Mouse (Mus musculus): ENCODE measurements at regions not wholly inside any gene's neighbourhood (a gene's known extent, or its start where the extent isn't known, plus 50 kb on each side); places are given as distances from the start of the nearest gene placed in this dataset.

DNA sequence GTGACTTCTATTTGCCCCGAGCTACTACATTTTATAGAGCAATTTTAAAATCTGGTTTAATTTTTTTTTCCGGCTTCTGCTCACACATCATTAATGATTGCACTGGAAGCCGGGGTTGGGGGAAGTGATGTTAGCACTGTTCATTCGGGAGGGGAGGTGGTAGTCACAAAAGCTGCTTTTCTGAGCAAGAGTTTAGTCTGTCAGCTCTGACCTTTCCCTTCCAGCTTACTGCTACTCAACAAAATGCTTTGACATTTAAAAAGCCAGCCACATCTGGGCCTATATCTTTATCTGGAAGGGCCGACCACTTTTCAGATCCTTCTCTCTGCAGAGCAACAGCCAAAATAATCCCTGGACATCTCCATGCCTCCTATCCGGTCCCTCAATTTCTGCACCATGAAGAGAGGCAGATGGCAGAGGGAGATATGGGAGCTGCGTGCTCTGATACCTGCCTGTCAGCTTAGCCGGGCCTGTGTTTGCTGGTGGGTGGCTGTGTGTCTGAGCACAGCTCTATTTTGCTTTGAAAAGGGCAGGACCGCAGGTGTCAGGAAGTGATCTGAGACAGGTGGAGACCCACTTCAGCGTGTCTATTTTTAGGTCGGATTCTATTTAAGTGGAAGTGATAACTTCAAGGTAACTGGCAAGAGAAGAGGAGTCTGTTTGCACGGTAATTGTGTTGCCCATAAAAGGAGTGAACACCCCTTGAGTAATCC lies 63.1 kb downstream of the Kcnf1 start:
- peak; percentile 17 for DNase-seq (ENCODE audit: low read depth, low spot score)

DNA sequence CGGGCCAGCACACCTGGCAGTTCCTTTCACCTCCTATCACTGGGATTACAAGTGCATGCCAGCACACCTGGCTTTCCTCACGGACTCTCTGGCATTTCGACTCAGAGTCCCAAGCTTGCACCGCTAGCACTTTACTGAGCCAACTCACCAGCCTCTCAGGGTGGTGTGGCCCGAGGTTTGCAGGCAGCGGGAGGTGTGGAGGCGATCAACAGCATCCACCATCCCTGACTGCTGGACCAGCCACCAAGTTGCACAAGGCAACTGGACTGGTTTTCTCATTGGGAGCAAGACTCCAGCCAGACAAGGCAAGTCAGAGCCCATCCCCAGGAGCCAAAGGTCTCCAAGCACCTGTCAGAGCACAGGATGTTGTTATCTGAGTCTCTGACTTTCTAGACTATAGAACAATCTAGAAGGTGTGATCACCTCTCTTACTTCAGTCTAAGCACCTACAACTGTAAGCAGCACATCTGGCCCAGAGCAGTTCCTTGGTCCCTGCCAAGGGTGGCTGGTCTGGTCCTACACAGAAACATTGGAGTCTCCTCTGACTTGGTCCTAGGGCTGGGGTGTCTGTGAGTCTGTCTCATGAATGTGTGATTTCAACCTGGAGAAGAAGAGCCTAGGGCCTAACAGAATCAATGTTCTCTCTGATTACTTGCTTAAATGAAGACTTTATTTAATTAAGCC lies 63.8 kb downstream of the Kcnf1 start:
- no peak for DNase-seq (ENCODE audit: low read depth, low spot score)

DNA sequence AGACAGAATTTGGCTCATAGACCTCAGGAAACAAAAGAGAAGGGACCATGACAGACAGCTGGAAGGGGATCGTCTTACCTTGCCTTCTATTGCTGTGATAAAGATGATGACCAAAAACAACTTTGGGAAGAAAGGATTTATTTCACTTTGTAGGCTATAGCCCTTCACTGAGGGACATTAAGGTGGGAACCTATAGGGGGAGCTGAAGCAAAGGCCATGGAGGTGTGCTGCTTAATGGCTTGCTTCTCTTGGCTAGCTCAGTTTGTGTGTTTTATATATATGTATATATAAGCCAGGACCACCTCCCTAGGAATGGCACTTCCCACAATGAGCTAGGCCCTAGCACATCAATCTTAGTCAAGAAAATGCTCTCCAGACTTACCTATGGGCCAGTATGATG lies 70.5 kb downstream of the Kcnf1 start:
- DNase-seq (ENCODE audit: low read depth, low spot score) = no peak

DNA sequence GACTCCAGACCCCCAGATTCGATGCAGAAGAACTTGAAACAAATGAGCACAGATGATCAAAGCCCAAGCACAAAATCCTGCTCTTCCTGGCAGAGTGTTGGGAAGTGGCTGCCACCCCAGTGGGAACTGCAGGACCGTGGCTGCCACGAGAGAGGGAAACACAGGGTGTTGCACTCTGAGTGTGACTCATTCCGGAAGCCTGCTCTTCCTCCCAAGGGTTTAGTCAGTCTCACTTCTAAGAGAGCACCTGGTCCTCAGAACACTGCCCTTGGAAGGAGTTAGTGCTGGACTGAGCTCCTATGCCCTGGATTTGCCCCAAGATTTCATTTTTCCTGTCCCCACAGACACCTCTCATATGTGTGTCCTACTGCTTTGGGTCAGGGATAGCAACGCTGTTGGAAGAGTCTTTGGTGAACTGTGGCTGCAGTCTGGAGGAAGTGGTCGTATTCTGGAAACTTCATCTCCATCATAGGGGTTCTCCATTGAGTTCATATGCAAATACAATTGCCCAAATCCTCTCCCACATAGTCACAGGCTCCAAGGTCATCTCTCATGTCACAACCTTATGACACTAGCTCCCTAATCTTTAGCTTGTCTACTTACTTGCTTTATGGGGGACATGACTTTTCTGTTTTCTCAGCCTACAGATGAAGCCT lies 71.5 kb downstream of the Kcnf1 start:
- DNase-seq (ENCODE audit: low read depth, low spot score) = no peak

DNA sequence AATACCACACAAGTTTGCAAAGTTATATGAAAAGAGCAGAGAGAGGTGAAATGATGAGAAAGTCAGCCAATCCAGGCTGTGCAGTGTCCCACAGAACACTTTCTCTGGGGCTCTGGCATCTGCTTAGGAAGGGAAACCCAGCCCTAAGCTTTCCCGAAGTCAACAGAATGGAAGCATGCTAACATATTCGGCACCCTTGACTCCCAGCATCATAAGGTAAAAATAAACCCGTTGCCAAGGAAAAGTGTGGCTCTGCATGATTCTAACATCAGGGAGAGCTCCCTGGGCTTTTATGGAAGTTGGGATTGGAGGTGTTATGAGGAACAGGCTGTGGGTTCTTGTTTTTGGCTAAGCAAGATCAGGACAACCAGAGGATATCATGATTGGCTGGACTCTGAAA lies 74.8 kb downstream of the Kcnf1 start:
- no peak for DNase-seq (ENCODE audit: low read depth, low spot score)

DNA sequence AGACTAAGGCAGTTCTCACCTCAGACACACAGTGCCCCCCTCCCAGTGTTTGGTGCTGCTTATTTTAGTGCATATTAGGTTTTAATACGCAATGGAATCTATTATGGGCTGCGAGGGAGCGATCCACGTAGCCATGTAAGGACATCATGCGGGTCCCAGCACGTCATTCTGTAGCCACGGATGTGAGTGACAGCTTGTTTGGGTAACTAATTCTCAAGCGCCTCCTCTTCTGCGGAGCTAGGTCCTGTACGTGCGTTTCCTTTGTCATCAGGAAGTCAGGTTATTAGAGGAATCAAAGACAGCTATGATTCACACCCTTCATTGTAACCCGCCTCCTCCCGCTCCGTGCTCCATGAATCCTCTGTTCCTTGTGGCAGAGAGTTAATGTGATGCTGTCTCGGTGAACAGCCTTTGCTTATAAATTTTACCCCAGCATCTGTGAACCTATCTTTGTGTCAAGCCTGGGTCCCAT lies 78.9 kb downstream of the Kcnf1 start:
- DNase-seq (ENCODE audit: low read depth, low spot score) = no peak

DNA sequence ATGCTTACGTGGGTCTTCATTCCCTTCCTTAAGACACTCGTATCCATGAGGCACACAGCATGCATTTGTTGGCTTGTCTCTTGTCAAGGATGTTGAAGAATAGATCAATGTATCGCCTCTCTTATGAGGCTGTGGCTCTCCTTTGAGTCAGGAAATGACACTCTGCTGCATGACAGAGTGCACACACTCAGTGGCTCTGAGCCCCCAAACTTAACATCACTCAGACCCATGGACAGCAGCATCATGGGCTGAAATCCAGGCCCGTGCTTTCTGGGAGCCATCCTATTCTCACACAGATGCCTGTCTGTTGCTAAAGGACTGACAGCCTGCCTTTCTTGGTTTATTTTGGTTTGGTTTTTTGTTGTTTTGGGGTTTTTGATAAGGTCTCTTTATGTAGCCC lies 81.9 kb downstream of the Kcnf1 start:
- DNase-seq (ENCODE audit: low read depth, low spot score) = no peak

DNA sequence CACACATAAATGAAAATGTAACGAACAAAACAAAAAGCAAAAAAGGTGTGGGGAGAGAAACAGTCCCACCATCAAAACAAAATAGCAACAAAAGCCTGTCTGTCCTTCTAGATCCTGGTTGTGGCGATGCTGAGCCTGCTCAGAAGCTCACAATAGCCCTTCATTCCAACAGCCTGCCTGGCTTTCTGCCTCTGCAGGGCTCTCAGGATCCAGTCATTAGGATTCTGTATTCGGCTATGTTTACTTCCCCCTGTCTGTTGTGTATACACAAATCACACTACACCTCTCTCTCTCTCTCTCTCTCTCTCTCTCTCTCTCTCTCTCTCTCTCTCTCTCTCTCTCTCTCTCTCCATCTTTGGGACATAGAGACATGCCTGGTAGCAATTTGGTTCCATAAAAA lies 82.2 kb upstream of the 2410004P03Rik start:
- no peak for DNase-seq (ENCODE audit: low read depth, low spot score)

DNA sequence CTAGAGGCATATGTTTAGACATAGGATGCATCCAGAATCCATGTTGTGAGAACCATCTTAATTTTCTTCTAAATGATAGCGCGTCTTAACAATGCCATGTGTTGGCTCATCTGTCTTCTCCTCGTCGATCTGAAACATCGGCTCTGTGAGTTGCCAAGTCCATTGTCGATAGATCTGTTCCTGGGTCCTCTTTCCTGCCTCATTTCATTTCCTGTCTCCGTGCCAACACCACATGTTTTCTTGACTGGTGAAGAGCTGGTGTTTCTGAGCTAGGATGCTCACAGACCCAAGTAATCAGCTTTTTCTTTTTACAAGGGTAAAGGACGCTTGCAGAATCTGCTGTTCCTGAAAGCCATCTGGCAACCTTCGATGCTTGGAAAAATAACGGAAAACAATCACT lies 79.5 kb upstream of the 2410004P03Rik start:
- no peak for DNase-seq (ENCODE audit: low read depth, low spot score)

DNA sequence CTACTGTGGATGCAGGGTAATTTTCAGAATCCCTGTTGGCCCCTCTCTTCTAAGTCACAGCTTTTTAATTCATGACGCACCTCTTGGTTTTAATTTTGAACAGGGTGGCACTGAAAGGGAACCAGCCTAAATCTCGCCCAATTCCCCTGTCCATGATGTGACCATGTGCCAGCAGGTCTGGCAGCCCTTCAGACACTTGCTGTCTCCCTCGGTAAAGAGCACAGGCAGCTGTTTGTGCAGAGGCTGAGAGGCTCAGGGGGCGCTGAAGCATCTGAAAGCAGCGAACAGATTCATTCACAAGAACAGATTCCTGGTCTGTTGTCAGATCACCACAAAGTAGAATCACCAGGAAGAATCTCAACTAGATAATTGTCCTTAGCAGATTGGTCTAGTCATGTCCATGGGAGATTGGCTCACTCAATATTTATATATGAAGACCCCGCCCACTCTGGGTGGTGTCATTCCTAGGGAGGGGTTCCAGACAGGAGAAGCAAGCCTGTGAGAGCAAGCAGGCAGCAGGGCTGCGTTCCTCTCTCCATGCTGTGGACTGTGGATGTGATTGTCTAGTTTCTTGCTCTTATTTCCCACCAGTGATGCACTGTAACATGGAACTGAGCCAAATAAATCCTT lies 78.3 kb upstream of the 2410004P03Rik start:
- DNase-seq (ENCODE audit: low read depth, low spot score) = peak; percentile 19

DNA sequence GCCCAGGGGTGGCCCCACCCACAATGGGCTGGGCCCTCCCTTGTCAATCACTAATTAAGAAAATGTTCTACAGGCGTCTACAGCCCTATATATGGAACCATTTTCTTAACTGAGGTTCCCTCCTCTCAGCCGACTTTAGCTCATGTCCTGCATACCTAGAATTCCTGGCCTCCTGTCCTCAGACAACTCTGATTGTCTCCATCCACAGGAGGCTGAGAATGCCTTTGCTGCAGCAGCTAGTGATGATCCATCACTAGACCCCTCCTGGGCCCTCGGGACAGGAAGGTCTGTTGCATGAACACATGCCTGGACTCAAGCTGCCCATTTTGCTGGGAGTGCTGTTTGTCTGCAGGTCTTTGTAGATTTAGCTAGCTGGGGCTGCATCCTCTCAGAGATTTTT lies 75.9 kb upstream of the 2410004P03Rik start:
- DNase-seq (ENCODE audit: low read depth, low spot score) = peak; percentile 4

DNA sequence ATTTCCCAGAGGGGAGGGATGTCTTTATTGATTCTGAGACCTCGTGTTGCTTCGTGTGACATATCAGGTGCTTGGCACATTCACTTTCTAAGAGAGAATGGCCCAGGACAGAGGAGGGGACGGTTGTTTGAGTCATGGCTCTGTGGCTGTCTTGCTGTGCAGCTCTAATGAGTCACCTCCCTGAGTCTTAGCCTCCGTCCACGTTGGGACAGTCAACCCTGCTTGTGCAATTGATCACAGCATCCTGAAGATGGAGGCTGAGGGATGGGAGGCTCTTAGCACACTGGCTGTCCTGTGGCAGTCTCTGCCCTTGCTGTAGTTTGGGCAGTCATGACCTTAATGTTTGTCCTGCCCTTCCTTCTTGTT lies 73.7 kb upstream of the 2410004P03Rik start:
- no peak for DNase-seq (ENCODE audit: low read depth, low spot score)

DNA sequence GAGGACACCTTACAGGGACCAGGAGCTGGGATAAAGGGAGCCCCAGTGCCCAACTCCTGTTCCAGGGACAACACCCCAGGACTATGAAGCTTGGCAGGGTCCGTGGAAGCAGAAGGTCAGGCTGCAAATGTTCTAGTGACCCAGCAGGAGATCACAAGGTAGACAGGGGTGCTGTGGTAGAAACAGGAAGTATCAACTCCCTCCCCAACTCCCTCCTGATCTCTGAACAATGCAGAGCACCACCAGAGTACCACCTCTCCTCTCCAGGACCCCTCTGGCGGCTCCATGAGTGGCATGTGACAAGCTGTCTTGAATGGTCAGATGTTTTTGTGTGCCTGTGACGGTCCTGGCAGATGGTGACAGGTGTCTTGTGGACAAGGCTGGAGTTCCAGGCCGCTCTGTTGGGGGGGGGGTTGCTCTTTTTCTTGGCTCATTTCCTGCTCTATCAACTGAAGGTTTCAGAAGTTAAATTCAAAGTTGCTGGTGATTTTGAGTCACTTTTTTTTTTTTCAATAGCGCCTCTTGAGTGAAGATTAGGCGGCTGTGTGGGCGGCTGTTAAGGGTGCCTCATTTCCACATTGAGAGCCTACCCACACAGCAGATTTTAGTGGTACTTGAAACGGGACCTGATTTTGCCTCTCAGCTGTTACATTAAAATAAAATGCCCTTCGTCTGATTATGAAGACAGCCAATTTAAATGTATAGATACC lies 73.1 kb upstream of the 2410004P03Rik start:
- DNase-seq (ENCODE audit: low read depth, low spot score) = no peak

DNA sequence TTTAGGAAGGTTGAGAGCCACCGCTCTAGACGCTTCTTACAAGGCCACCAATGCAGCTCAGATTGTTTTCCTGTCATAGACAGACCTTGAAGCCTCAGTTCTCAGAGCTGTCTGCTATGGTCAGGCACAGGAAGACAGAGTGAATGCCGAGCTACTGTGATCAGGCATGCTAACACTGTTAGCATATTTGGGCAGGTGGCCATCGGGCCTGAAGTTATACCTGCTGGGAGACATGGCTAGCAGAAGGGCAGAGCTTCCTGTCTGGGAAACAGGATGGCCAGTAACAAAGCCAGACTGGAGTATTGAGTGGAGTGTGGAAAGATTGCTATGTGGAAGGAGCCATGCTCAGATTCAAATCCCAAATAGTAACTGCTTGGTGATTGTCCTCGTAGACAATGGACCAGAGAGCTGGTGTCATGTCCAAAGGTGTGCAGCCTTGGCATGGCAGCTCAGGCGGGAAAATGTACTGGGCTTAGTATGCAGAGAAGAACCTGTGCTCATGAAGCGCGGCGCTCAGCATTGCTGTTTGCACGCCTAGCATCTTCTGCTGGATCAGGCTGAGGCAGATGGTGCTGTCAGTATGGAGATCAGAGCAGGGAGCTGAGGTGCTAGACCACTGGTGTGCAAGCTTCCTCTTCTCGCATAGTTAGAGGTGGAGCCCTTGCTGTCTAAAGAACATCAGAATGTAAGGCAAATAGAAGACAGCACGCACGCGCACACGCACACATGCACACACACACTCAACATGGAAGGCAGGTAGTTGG lies 60.3 kb upstream of the 2410004P03Rik start:
- DNase-seq (ENCODE audit: low read depth, low spot score) = no peak

DNA sequence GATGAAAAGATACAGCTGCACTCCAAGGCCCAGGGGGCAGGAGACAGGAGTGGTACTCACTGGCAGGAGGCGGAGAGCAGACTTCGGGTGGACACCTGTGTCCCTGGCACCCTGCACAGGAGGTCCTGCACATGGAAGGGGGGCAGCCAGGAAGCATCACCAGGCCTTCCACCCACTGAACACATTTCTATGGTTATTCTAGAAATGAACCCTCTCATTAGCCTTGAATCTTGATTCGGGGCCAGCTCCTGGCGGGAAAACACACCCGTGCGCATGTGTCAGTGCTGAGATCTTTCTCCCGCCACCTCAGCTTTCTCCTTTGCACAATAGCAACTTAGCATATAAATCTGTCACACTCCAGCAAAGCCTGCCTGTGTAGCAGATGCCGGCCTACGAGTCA lies 58.3 kb upstream of the 2410004P03Rik start:
- DNase-seq (ENCODE audit: low read depth, low spot score) = no peak

DNA sequence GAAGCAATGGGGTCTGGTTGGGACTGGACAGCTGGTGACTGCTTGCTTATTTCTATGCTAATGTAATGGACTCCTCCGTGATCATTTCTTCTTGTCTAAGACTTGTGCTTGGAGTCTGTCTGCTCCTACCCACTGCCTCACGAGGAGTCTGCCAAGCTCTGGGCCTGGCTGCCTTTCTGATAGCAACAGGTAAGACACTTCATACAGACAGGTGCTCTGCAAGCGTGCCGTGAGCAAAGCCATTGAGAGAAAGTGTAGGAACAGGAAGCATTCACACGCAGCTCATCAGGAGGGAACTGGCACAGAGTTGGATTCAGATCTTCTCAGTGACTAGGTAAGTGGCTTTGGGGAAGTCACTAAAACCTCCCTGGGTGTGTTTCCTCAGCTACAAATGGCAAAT lies 57.6 kb upstream of the 2410004P03Rik start:
- no peak for DNase-seq (ENCODE audit: low read depth, low spot score)

DNA sequence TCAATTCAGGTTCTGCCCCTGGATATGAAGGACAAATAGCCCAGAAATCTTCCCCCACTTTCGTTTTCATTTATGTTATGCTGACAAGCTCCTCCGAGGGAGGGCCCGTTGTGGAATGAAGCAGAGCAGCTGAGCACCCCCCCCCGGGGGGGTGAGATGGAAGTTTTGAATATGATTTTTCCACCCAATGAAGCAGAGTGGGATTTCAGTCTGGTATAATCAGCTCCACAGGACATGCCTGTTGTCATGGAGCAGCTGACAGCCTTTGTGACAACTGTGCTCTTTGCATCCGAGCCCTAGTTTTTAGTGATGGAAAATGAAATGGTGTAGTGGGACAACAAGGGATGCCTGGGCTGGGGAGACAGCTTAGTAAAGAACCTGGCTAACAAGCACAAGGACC lies 52.4 kb upstream of the 2410004P03Rik start:
- DNase-seq (ENCODE audit: low read depth, low spot score) = no peak
